Mouse (Mus musculus) heart, embryonic 16.5 days (tissue): Measurements from ENCODE around the gene Ccdc142. TPM values are rescaled to one million over a fixed set of nuclear protein-coding genes. Genes with fewer than 3 reads are reported as not detected.

ENCODE experiments used
- ATAC-seq: fragments of 200-750 bp; cut with Nextera tagmentation; replicated peaks from 2 replicates; pipeline ENCODE4 v1.8.0; 2017; ENCODE audit warnings: moderate number of reproducible peaks; ENCODE audit not compliant: insufficient read depth, low FRiP score; ENCODE audit errors: extremely low read depth
- H3K27ac ChIP-seq: fragments of 300-500 bp; sonication (generic); 2 replicates; pipeline ENCODE4 v1.5.1; 2014; ENCODE audit warnings: mild to moderate bottlenecking, low read length, control low read depth, moderate library complexity
- H3K27me3 ChIP-seq: fragments of 300-500 bp; sonication (generic); 2 replicates; pipeline ENCODE4 v1.6.1; 2014; ENCODE audit warnings: low read length, mixed read lengths; ENCODE audit not compliant: control insufficient read depth, insufficient read depth
- H3K36me3 ChIP-seq: fragments of 300-500 bp; sonication (generic); 2 replicates; pipeline ENCODE4 v1.6.1; 2014; ENCODE audit not compliant: control insufficient read depth, insufficient read depth
- H3K4me1 ChIP-seq: fragments of 300-500 bp; sonication (generic); 2 replicates; pipeline ENCODE4 v1.6.1; 2014; ENCODE audit warnings: low read length, mixed read lengths; ENCODE audit not compliant: control insufficient read depth, insufficient read depth
- H3K4me2 ChIP-seq: fragments of 300-500 bp; sonication (generic); 2 replicates; pipeline ENCODE4 v1.6.1; 2014; ENCODE audit warnings: low read depth, mild to moderate bottlenecking, control low read depth, low read length
- H3K4me3 ChIP-seq: fragments of 300-500 bp; sonication (generic); 2 replicates; pipeline ENCODE4 v1.5.1; 2014; ENCODE audit warnings: mild to moderate bottlenecking, control low read depth, low read length
- H3K9ac ChIP-seq: fragments of 300-500 bp; sonication (generic); 2 replicates; pipeline ENCODE4 v1.6.1; 2014; ENCODE audit warnings: low read length, control low read depth
- H3K9me3 ChIP-seq: fragments of 300-500 bp; sonication (generic); replicated peaks from 2 replicates; pipeline ENCODE4 v1.6.1; 2016; ENCODE audit warnings: low read length; ENCODE audit not compliant: control insufficient read depth
- WGBS: fragments of 180-500 bp; shearing (Covaris S2); extraction: QIAGEN DNeasy Blood & Tissue Kit; methylation state at CpG from one replicate; pipeline ENCODE4 v1.1.7; 2014; 5-methylcytosine and 5-hydroxymethylcytosine counted together
- polyA plus RNA-seq: library from polyadenylated mRNA; unstranded; fragments of >200 nt; fragmentation: Nextera tagmentation; extraction: Ambion mirVana; gene quantifications from 2 replicates; pipeline ENCODE4 v1.2.1, GENCODE M21; 2015

Gene Ccdc142
- polyA plus RNA-seq, 1 experiment from 2014 or later = 2.6 TPM

- H3K4me3 ChIP-seq = peak overlapping the region; percentile 79
- peaks cover 9% of the 10 kb centered on the region for H3K4me1 ChIP-seq
- H3K9ac ChIP-seq = peak overlapping the region; percentile 81
- peak overlapping the region; percentile 91 for H3K4me2 ChIP-seq
- H3K27me3 ChIP-seq = peaks cover 46% of the 10 kb centered on the region
- under 1% methylated on average over 46 of the region's 46 CpGs for WGBS
- H3K36me3 ChIP-seq = peaks cover 4% of the 10 kb centered on the region; the same call in 1 of the 2 replicates
- H3K27ac ChIP-seq = peak overlapping the region; percentile 84
- ATAC-seq = peak; percentile 95
- H3K9me3 ChIP-seq = no peaks in the 10 kb centered on the region
Observed at GRCm38 (mm10) chr6:83078324-83078858, 23.0 kb upstream of the Ccdc142 start.

GRCm38 (mm10) chr6:83080210-83080609 lies 21.2 kb upstream of the Ccdc142 start:
- Histone ChIP-seq H3K27me3 (peaks cover 46% of the 10 kb centered on the region), H3K27ac (no peak overlapping the region), H3K4me3 (no peak overlapping the region), H3K36me3 (peaks cover 4% of the 10 kb centered on the region; the same call in 1 of the 2 replicates), H3K9ac (no peak overlapping the region), H3K4me1 (peaks cover 9% of the 10 kb centered on the region), H3K4me2 (no peak overlapping the region), H3K9me3 (no peaks in the 10 kb centered on the region)
- WGBS = 94% methylated on average over 5 of the region's 5 CpGs
- no peak for ATAC-seq

DNA sequence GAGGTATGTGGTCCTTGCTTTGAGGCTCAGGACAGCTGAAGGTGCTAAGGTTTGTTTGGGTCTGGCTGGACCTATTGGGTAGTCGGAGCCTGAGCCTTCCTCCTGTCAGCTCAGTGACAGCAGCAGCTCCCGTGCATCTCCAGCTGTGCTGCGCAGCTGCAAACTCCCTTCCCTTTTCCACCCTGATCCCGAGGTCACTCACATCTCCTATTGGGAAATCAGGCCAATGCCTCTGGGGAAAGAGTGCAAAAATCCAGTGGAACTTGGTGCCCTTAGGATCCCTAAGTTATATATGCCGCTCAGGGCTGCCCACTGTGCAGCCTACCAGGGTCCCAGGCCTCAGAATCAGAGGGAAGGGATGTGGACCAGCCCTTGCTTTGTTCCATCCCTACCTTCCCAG lies 17.9 kb upstream of the Ccdc142 start:
- Histone ChIP-seq H3K27ac (no peak overlapping the region), H3K27me3 (peaks cover 54% of the 10 kb centered on the region), H3K4me3 (no peak overlapping the region), H3K9me3 (no peaks in the 10 kb centered on the region), H3K4me2 (no peak overlapping the region), H3K36me3 (peaks cover 4% of the 10 kb centered on the region; the same call in 1 of the 2 replicates), H3K4me1 (peaks cover 12% of the 10 kb centered on the region), H3K9ac (no peak overlapping the region)
- no peak for ATAC-seq
- 18% methylated on average over 5 of the region's 5 CpGs for WGBS

- no peak overlapping the region for H3K27ac ChIP-seq
- H3K9me3 ChIP-seq = no peaks in the 10 kb centered on the region
- no peak overlapping the region for H3K4me3 ChIP-seq
- H3K27me3 ChIP-seq = peaks cover 61% of the 10 kb centered on the region
- 20% methylated on average over 6 of the region's 6 CpGs for WGBS
- no peak overlapping the region for H3K4me2 ChIP-seq
- peaks cover 4% of the 10 kb centered on the region; the same call in 1 of the 2 replicates for H3K36me3 ChIP-seq
- ATAC-seq = no peak
- peaks cover 6% of the 10 kb centered on the region for H3K4me1 ChIP-seq
- no peak overlapping the region for H3K9ac ChIP-seq
Observed at GRCm38 (mm10) chr6:83084477-83084876, 16.9 kb upstream of the Ccdc142 start.

GRCm38 (mm10) chr6:83086121-83087035 lies 15.0 kb upstream of the Ccdc142 start, which contains the start of gene Lbx2:
Lbx2 (plus strand) TSS chr6:83086367.
- H3K4me1 ChIP-seq = peaks cover 6% of the 10 kb centered on the region
- peak within 1 kb of the TSS; percentile 62 for H3K4me2 ChIP-seq
- 0 out of 2 replicates have a peak, but pooled peaks have one; percentile 10 for ATAC-seq
- 4% methylated on average over 42 of the region's 42 CpGs for WGBS
- H3K36me3 ChIP-seq = peaks cover 4% of the 10 kb centered on the region; the same call in 1 of the 2 replicates
- H3K9ac ChIP-seq = no peak within 1 kb of the TSS
- peak within 1 kb of the TSS; percentile 45 for H3K4me3 ChIP-seq
- H3K27ac ChIP-seq = no peak within 1 kb of the TSS
- peaks cover 63% of the 10 kb centered on the region for H3K27me3 ChIP-seq
- no peaks in the 10 kb centered on the region for H3K9me3 ChIP-seq

GRCm38 (mm10) chr6:83087205-83087925 lies 14.0 kb upstream of the Ccdc142 start:
- ATAC-seq = no peak
- Histone ChIP-seq H3K36me3 (no peaks in the 10 kb centered on the region), H3K4me3 (peak overlapping the region; percentile 45), H3K4me1 (peaks cover 6% of the 10 kb centered on the region), H3K9ac (peak overlapping the region; percentile 1), H3K27me3 (peaks cover 63% of the 10 kb centered on the region), H3K4me2 (peak overlapping the region; percentile 62), H3K9me3 (no peaks in the 10 kb centered on the region), H3K27ac (no peak overlapping the region)
- WGBS = 2% methylated on average over 47 of the region's 47 CpGs

GRCm38 (mm10) chr6:83087926-83088260 lies 13.5 kb upstream of the Ccdc142 start:
- peak overlapping the region; percentile 45 for H3K4me3 ChIP-seq
- H3K27me3 ChIP-seq = peaks cover 58% of the 10 kb centered on the region
- H3K9ac ChIP-seq = peak overlapping the region; percentile 1; the same call in 1 of the 2 replicates
- peaks cover 8% of the 10 kb centered on the region for H3K4me1 ChIP-seq
- no peak overlapping the region for H3K27ac ChIP-seq
- 15% methylated on average over 9 of the region's 9 CpGs for WGBS
- H3K4me2 ChIP-seq = peak overlapping the region; percentile 62
- H3K36me3 ChIP-seq = no peaks in the 10 kb centered on the region
- ATAC-seq = no peak
- H3K9me3 ChIP-seq = no peaks in the 10 kb centered on the region

DNA sequence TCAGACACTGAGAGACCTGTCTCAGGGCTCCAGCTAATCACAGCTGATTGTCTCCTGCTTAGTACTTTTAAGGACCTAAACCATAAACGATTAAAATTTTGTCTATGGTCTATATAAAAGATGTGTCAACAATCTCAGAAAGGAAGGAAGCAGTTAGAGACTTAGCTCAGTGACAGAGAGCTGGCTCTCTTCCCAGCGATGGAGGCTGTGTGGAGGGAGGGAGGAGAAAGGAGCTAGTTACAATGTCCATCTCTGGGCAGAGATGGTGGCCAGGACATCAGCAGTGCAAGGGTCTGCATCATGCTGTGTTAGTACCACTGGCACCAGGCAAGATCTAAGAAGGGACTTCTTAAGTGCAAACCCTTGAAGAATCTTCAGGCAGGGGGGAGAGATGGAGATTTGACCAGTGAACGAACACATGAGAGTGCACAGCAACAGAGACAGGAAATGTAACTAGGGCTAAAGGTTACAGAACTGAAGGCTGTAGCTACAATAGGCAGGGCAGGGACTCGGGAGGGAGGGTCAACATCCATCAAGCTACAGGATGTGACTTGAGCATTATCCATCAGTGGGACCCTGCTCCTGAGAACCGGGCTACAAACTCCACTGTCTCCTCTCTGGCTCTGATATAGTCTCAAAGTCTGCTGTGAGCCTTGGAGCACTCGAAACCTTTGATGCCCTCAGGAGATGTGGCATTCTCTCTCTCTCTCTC lies 8.8 kb upstream of the Ccdc142 start:
- peak; percentile 28; the same call in 1 of the 2 replicates for ATAC-seq
- H3K4me2 ChIP-seq = no peak overlapping the region
- H3K9me3 ChIP-seq = no peaks in the 10 kb centered on the region
- peaks cover 22% of the 10 kb centered on the region for H3K27me3 ChIP-seq
- H3K9ac ChIP-seq = no peak overlapping the region
- no peak overlapping the region for H3K4me3 ChIP-seq
- peaks cover 2% of the 10 kb centered on the region; the same call in 1 of the 2 replicates for H3K4me1 ChIP-seq
- no peaks in the 10 kb centered on the region for H3K36me3 ChIP-seq
- H3K27ac ChIP-seq = peak overlapping the region; percentile 31; the same call in 1 of the 2 replicates
- 33% methylated on average over 6 of the region's 6 CpGs for WGBS
